Mouse (Mus musculus) neural tube, embryonic 14.5 days (tissue): ENCODE data around the gene Zfp426. TPM values are rescaled to one million over a fixed set of nuclear protein-coding genes. Genes with fewer than 3 reads are reported as not detected.

Experiments used
- ATAC-seq: fragments of 200-750 bp; cut with Nextera tagmentation; 2 replicates; pipeline ENCODE4 v1.8.0; 2017; ENCODE audit warnings: low read depth, mild to moderate bottlenecking, moderate TSS enrichment, moderate library complexity
- H3K27ac ChIP-seq: fragments of 300-500 bp; sonication (generic); 2 replicates; pipeline ENCODE4 v1.5.1; 2014; ENCODE audit warnings: low read depth, mild to moderate bottlenecking, control low read depth, low read length, moderate library complexity, mixed read lengths
- H3K27me3 ChIP-seq: fragments of 300-500 bp; sonication (generic); 2 replicates; pipeline ENCODE4 v1.6.1; 2014; ENCODE audit warnings: low read length; ENCODE audit not compliant: control insufficient read depth, insufficient read depth
- H3K36me3 ChIP-seq: fragments of 300-500 bp; sonication (generic); 2 replicates; pipeline ENCODE4 v1.6.1; 2014; ENCODE audit warnings: low read length, mixed read lengths; ENCODE audit not compliant: control insufficient read depth, insufficient read depth
- H3K4me1 ChIP-seq: fragments of 300-500 bp; sonication (generic); 2 replicates; pipeline ENCODE4 v1.6.1; 2014; ENCODE audit warnings: low read length; ENCODE audit not compliant: control insufficient read depth, insufficient read depth
- H3K4me2 ChIP-seq: fragments of 300-500 bp; sonication (generic); 2 replicates; pipeline ENCODE4 v1.6.1; 2014; ENCODE audit warnings: mild to moderate bottlenecking, low read depth, low read length, control low read depth
- H3K4me3 ChIP-seq: fragments of 300-500 bp; sonication (generic); 2 replicates; pipeline ENCODE4 v1.5.1; 2014; ENCODE audit warnings: low read depth, low read length, control low read depth, mixed read lengths
- H3K9ac ChIP-seq: fragments of 300-500 bp; sonication (generic); replicated peaks from 2 replicates; pipeline ENCODE4 v1.6.1; 2014; ENCODE audit warnings: low read depth, mild to moderate bottlenecking, control low read depth, low read length, mixed read lengths
- H3K9me3 ChIP-seq: fragments of 300-500 bp; sonication (generic); 2 replicates; pipeline ENCODE4 v1.6.1; 2016; ENCODE audit warnings: low read length; ENCODE audit not compliant: control insufficient read depth
- WGBS: fragments of 180-500 bp; shearing (Covaris S2); extraction: QIAGEN DNeasy Blood & Tissue Kit; methylation state at CpG from one replicate; pipeline ENCODE4 v1.1.7; 2014; 5-methylcytosine and 5-hydroxymethylcytosine counted together
- polyA plus RNA-seq: library from polyadenylated mRNA; unstranded; fragments of >200 nt; fragmentation: Nextera tagmentation; extraction: Ambion mirVana; gene quantifications from 2 replicates; pipeline ENCODE4 v1.2.1, GENCODE M21; 2014

Zfp426 gene
- 38.9 and 39.8 TPM in 2 replicates for polyA plus RNA-seq

- WGBS = 1% methylated on average over 40 of the region's 40 CpGs
- peaks cover 18% of the 10 kb centered on the region; the same call in 1 of the 2 replicates for H3K36me3 ChIP-seq
Observed at GRCm38 (mm10) chr9:20492527-20493233, at the start of gene Zfp426. TSS of gene Zfp426 (minus strand) at chr9:20492746.

GRCm38 (mm10) chr9:20536598-20536997, 44.1 kb upstream of the Zfp426 start:
- Histone ChIP-seq H3K27ac (no peak overlapping the region), H3K4me1 (no peaks in the 10 kb centered on the region), H3K4me2 (no peak overlapping the region), H3K4me3 (no peak overlapping the region), H3K36me3 (no peaks in the 10 kb centered on the region), H3K9me3 (no peaks in the 10 kb centered on the region), H3K27me3 (no peaks in the 10 kb centered on the region), H3K9ac (no peak overlapping the region)
- ATAC-seq = no peak
- 86% methylated on average over 2 of the region's 2 CpGs for WGBS

More at GRCm38 (mm10) chr9:20492527-20493233, at the start of gene Zfp426:
- Histone ChIP-seq H3K27ac (peak within 1 kb of the TSS; percentile 92), H3K4me1 (peaks cover 14% of the 10 kb centered on the region; the same call in 1 of the 2 replicates), H3K4me3 (peak within 1 kb of the TSS; percentile 88), H3K9ac (peak within 1 kb of the TSS; percentile 78), H3K27me3 (no peaks in the 10 kb centered on the region), H3K9me3 (no peaks in the 10 kb centered on the region), H3K4me2 (peak within 1 kb of the TSS; percentile 66)
- ATAC-seq = peak; percentile 99

GRCm38 (mm10) chr9:20534326-20534926, 41.9 kb upstream of the Zfp426 start:
- Histone ChIP-seq H3K9me3 (no peaks in the 10 kb centered on the region), H3K4me2 (no peak overlapping the region), H3K36me3 (no peaks in the 10 kb centered on the region), H3K27ac (no peak overlapping the region), H3K27me3 (no peaks in the 10 kb centered on the region), H3K4me3 (no peak overlapping the region), H3K4me1 (no peaks in the 10 kb centered on the region), H3K9ac (no peak overlapping the region)
- WGBS = 81% methylated on average over 8 of the region's 8 CpGs
- ATAC-seq = no peak

DNA sequence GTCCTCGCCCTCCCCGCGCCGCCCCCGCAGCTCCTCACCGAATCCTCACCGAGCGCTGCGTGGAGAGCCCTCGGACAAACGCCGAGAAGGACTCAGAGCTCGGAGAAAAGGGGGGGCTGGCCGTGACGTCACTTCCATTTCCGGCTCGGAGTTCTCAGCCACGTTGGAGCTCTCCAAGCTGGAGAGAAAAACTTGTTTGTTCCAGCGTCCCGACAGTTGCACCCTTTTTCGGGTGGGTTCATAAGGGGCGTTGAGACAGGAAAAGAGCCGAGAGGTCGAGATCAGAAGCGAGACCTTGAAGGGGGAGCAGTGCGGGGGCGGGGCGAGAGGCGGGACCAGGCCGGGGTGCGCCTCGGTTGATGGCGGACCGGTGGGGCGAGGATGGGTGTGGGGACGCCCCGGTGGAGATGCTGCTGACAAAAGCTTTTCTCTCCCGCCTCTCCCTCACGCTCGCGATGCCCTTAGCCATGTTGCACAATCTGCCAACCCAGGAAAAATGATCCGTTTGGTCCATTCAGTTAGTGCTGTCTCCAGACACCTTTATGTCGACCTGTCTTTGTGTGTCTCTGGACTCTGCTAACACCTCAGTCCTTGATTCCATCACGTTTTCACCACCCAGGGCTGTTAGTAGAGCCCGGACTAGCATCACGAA, 28.9 kb upstream of the Zfp426 start, which contains the start of gene Zfp266:
Gene Zfp266, minus strand, starts transcription at position 112 of the 652 bp plus-strand sequence.
- ATAC-seq = peak; percentile 93
- peak within 1 kb of the TSS; percentile 85 for H3K4me2 ChIP-seq
- H3K4me3 ChIP-seq = peak within 1 kb of the TSS; percentile 88
- WGBS = under 1% methylated on average over 46 of the region's 46 CpGs
- peak within 1 kb of the TSS; percentile 91 for H3K9ac ChIP-seq
- no peaks in the 10 kb centered on the region for H3K36me3 ChIP-seq
- H3K4me1 ChIP-seq = peaks cover 22% of the 10 kb centered on the region
- H3K27me3 ChIP-seq = no peaks in the 10 kb centered on the region
- peak within 1 kb of the TSS; percentile 97 for H3K27ac ChIP-seq
- no peaks in the 10 kb centered on the region for H3K9me3 ChIP-seq

GRCm38 (mm10) chr9:20520531-20521210, 28.1 kb upstream of the Zfp426 start:
- Histone ChIP-seq H3K27ac (peak overlapping the region; percentile 97), H3K4me2 (peak overlapping the region; percentile 85), H3K27me3 (no peaks in the 10 kb centered on the region), H3K36me3 (0 out of 2 replicates have a peak, but pooled peaks cover 4% of the 10 kb centered on the region), H3K4me1 (peaks cover 22% of the 10 kb centered on the region), H3K9ac (peak overlapping the region; percentile 91), H3K9me3 (no peaks in the 10 kb centered on the region), H3K4me3 (peak overlapping the region; percentile 88)
- under 1% methylated on average over 17 of the region's 17 CpGs for WGBS
- no peak; the same call in 1 of the 2 replicates for ATAC-seq

DNA sequence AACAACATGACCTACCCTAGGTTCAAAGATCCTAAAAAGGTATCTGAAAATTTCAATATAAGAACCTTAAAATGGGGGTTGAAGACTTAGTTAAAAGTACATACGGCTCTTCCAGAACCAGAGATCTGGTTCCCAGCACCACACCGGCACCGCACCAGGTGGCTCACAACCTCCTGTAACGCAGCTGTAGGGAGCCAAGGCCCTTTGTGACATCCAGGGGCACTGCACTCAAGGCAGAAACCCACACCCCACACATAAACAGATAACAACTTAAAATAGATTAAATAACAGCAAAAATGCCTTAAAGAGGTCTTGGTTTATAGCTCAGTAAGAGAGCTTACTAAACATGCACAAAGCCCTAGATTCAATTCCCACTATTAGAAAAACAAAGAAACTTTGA, 27.4 kb upstream of the Zfp426 start:
- Histone ChIP-seq H3K27me3 (no peaks in the 10 kb centered on the region), H3K9me3 (no peaks in the 10 kb centered on the region), H3K4me1 (peaks cover 22% of the 10 kb centered on the region), H3K27ac (no peak overlapping the region), H3K9ac (peak overlapping the region; percentile 34; the same call in 1 of the 2 replicates), H3K36me3 (0 out of 2 replicates have a peak, but pooled peaks cover 5% of the 10 kb centered on the region), H3K4me3 (peak overlapping the region; percentile 88), H3K4me2 (peak overlapping the region; percentile 85)
- WGBS = 18% methylated on average over 4 of the region's 4 CpGs
- ATAC-seq = no peak

DNA sequence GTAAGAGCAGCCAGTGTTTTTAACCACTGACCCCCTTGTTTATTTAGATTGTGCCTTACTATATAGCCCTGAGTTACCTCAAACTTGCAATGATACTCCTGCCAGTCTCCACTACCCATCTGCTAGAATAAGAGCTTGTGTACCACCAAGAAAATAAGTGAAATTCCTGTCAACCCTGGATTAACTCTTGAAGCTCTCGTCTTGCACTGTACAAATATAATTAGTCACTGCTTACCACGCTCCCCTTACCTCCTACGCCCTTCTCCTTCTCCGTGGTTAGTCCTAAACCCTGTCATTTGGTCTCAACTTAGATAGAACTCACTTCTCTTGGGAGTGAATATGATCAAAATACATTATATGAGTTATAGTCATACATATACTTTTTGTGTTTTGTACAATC, 26.2 kb upstream of the Zfp426 start:
- WGBS = 89% methylated on average over 4 of the region's 4 CpGs
- peak overlapping the region; percentile 85; the same call in 1 of the 2 replicates for H3K4me2 ChIP-seq
- H3K4me3 ChIP-seq = no peak overlapping the region
- no peaks in the 10 kb centered on the region for H3K9me3 ChIP-seq
- no peaks in the 10 kb centered on the region for H3K27me3 ChIP-seq
- H3K9ac ChIP-seq = no peak overlapping the region
- H3K4me1 ChIP-seq = peaks cover 27% of the 10 kb centered on the region
- 0 out of 2 replicates have a peak, but pooled peaks cover 8% of the 10 kb centered on the region for H3K36me3 ChIP-seq
- H3K27ac ChIP-seq = no peak overlapping the region
- no peak for ATAC-seq

GRCm38 (mm10) chr9:20517727-20518126, 25.2 kb upstream of the Zfp426 start:
- Histone ChIP-seq H3K27me3 (no peaks in the 10 kb centered on the region), H3K36me3 (0 out of 2 replicates have a peak, but pooled peaks cover 8% of the 10 kb centered on the region), H3K4me1 (peaks cover 27% of the 10 kb centered on the region), H3K4me3 (no peak overlapping the region), H3K4me2 (no peak overlapping the region), H3K9ac (no peak overlapping the region), H3K9me3 (no peaks in the 10 kb centered on the region), H3K27ac (no peak overlapping the region)
- WGBS = 100% methylated on average over 1 of the region's 1 CpGs
- no peak for ATAC-seq
